Mouse (Mus musculus): Measurements from ENCODE around the gene Nat9. TPM values are rescaled to one million over a fixed set of nuclear protein-coding genes. Genes with fewer than 3 reads are reported as not detected.

The Nat9 gene
- polyA plus RNA-seq, 1 experiment from 2014 or later: 19.1 TPM

DNA sequence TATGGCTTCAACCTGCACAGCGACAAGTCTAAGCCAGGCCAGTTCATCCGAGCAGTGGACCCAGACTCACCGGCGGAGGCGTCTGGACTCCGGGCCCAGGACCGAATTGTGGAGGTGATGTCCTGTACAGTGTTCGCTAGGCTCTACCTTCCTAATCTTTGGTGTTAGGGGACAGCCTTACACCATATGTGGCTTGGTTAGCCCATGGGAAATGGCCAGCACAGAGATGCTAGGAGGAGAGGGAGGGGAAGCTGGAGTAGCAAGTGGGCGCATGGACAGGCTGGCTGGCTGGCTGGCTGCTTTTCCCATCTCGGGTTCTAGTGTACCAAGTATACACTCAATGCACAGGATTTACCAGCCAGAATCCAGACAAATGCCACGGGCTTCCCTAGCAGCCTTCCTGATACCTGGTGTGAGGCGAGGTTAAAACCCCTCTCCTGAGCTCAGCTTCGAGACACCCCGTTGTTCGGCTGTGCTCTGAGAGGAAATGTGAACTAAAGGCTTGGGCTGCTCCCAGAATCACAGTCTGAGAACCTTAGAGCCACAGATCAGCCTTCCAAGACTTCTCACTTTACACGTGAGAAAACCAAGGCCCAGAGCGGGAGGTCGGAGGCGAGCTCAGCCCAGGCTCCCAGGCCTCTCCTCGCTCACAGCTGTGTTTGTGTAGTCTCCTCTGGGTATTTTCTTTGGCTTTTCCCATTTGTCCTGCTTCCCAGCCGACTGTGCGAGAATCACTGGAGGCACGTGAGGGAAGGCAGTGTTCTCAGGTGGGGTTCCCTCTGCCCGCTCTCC lies 11.1 kb downstream of the Nat9 start:
- no peak overlapping the region for H3K4me2 ChIP-seq (ENCODE audit: low read depth, low read length)
- no peak overlapping the region for H3K27ac ChIP-seq (ENCODE audit: low read depth, low read length)
- H3K9me3 ChIP-seq (ENCODE audit: control insufficient read depth, low read length): no peaks in the 10 kb centered on the region
- H3K4me3 ChIP-seq (ENCODE audit: low read depth, low read length): no peak overlapping the region
- WGBS: 76% methylated on average over 24 of the region's 24 CpGs
- H3K36me3 ChIP-seq (ENCODE audit: control insufficient read depth, insufficient read depth, low read length): no peaks in the 10 kb centered on the region
- peaks cover 19% of the 10 kb centered on the region for H3K4me1 ChIP-seq (ENCODE audit: control insufficient read depth, insufficient read depth, low read length)
- no peak overlapping the region for H3K9ac ChIP-seq (replicated peaks; ENCODE audit: low read depth, low read length)
- ATAC-seq (ENCODE audit: low read depth): no peak
- no peaks in the 10 kb centered on the region for H3K27me3 ChIP-seq (ENCODE audit: control insufficient read depth, insufficient read depth, low read length)

DNA sequence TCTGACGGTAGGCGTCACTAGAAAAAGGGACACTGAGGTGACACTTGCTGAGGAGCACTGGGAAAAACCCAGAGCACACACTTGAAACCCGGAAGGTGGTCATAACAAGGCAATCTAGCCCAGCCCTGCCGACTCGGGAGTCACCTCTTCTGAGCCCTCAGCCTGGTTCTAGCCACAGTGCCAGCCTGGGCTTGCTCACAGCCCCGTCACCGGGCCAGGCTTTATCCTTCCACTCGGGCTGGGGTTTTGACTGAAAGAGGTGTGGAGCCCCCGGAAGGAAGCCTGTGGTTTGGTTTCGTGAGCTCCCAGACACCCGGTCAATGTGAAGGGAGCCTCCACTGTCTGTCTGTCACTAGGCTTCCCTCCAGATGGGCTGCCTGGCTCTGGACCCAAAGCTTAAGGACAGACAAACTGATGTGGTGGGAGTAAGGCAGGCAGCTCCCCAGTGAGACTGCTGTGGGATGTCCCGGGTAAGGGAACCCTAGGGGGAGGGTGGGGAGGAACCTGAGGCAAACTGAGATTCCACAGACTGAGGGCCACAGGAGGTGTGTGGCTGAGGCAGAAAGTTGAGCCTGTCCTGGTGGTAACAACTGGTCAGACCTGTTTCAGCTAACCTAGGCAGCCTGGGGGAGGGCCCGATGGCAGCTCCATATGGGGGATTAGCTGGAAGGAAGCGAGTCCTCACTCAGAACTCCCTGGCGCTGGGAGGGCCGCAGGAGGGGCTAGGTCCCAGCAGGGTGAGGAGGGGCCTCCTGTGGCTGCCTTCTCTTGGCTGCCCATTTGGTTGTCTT lies 13.9 kb downstream of the Nat9 start:
- no peaks in the 10 kb centered on the region for H3K9me3 ChIP-seq (ENCODE audit: control insufficient read depth, low read length)
- peaks cover 19% of the 10 kb centered on the region for H3K4me1 ChIP-seq (ENCODE audit: control insufficient read depth, insufficient read depth, low read length)
- H3K27ac ChIP-seq (ENCODE audit: low read depth, low read length): no peak overlapping the region
- WGBS: 15% methylated on average over 16 of the region's 16 CpGs
- no peak overlapping the region for H3K9ac ChIP-seq (replicated peaks; ENCODE audit: low read depth, low read length)
- no peaks in the 10 kb centered on the region for H3K27me3 ChIP-seq (ENCODE audit: control insufficient read depth, insufficient read depth, low read length)
- no peak overlapping the region for H3K4me2 ChIP-seq (ENCODE audit: low read depth, low read length)
- ATAC-seq (ENCODE audit: low read depth): no peak
- no peaks in the 10 kb centered on the region for H3K36me3 ChIP-seq (ENCODE audit: control insufficient read depth, insufficient read depth, low read length)
- H3K4me3 ChIP-seq (ENCODE audit: low read depth, low read length): no peak overlapping the region

DNA sequence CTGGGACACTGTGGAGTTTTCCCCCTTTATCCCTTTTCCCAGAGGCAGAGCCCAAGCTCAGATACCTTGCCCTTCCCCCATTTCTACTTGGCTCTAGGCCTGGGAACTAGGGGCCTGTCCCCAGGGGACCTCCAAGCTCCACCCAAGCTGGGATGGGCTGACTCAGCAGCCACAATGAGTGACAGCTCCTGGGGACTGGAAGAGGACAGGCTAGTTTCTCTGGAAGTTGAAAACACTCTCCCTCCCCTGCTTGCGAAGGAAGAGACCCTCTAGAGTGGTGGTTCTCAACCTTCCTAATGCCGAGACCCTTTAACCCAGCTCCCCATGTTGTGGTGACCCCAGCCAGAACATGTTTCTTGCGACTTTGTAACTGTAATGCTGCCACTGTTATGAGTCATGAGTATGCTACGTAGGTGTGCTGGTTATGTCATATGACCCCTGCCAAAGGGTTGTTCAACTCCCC lies 14.8 kb downstream of the Nat9 start:
- 33% methylated on average over 4 of the region's 4 CpGs for WGBS
- ATAC-seq (ENCODE audit: low read depth): no peak
- H3K27ac ChIP-seq (ENCODE audit: low read depth, low read length): no peak overlapping the region
- H3K36me3 ChIP-seq (ENCODE audit: control insufficient read depth, insufficient read depth, low read length): no peaks in the 10 kb centered on the region
- no peak overlapping the region for H3K4me3 ChIP-seq (ENCODE audit: low read depth, low read length)
- peaks cover 19% of the 10 kb centered on the region for H3K4me1 ChIP-seq (ENCODE audit: control insufficient read depth, insufficient read depth, low read length)
- H3K9ac ChIP-seq (replicated peaks; ENCODE audit: low read depth, low read length): no peak overlapping the region
- no peaks in the 10 kb centered on the region for H3K27me3 ChIP-seq (ENCODE audit: control insufficient read depth, insufficient read depth, low read length)
- H3K9me3 ChIP-seq (ENCODE audit: control insufficient read depth, low read length): no peaks in the 10 kb centered on the region
- no peak overlapping the region for H3K4me2 ChIP-seq (ENCODE audit: low read depth, low read length)

DNA sequence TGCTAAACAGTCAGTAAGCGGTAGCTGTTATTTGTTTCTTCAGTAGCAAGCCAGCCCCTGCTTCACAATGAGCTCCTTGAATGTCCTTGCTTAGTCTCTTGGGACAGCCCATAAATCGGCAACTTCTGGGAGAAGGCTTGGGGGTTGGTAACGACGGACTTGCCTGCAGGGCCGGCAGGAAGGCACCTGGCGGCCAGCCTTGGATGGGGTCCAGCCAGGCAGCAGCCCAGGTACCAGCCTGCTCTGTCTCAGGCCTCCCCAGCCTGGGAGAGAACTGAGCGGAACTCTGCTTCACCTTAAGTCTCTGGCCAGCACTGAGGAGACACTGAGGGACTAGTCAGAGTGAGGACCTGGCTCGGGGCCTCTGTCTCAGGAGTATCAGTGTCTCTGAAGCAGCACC lies 16.5 kb downstream of the Nat9 start:
- 27% methylated on average over 8 of the region's 8 CpGs for WGBS
- no peak overlapping the region for H3K9ac ChIP-seq (replicated peaks; ENCODE audit: low read depth, low read length)
- no peak overlapping the region for H3K4me3 ChIP-seq (ENCODE audit: low read depth, low read length)
- H3K36me3 ChIP-seq (ENCODE audit: control insufficient read depth, insufficient read depth, low read length): no peaks in the 10 kb centered on the region
- H3K4me2 ChIP-seq (ENCODE audit: low read depth, low read length): no peak overlapping the region
- H3K27ac ChIP-seq (ENCODE audit: low read depth, low read length): no peak overlapping the region
- H3K4me1 ChIP-seq (ENCODE audit: control insufficient read depth, insufficient read depth, low read length): peaks cover 19% of the 10 kb centered on the region
- H3K9me3 ChIP-seq (ENCODE audit: control insufficient read depth, low read length): no peaks in the 10 kb centered on the region
- ATAC-seq (ENCODE audit: low read depth): no peak
- no peaks in the 10 kb centered on the region for H3K27me3 ChIP-seq (ENCODE audit: control insufficient read depth, insufficient read depth, low read length)

DNA sequence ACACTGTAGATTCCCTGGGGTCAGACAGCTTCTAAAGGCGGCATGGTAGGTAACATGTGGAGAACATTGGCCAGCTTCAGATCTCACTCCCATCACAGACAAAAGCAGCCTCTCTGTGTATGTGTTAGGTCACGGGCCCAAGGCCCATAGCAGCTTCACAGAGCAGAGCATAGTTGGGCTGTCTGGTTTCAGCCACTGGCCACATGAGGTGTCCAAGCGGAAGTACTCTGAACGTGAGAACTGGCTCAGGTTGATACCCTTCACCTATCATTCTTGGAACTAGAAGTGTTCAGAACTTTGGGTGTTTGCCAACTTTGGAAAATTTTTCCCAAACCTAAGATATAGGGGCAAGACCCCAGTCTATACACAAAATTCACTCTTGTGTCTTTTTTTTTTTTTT lies 18.2 kb downstream of the Nat9 start:
- no peak overlapping the region for H3K4me3 ChIP-seq (ENCODE audit: low read depth, low read length)
- no peak overlapping the region for H3K9ac ChIP-seq (replicated peaks; ENCODE audit: low read depth, low read length)
- H3K27ac ChIP-seq (ENCODE audit: low read depth, low read length): no peak overlapping the region
- H3K36me3 ChIP-seq (ENCODE audit: control insufficient read depth, insufficient read depth, low read length): no peaks in the 10 kb centered on the region
- no peak overlapping the region for H3K4me2 ChIP-seq (ENCODE audit: low read depth, low read length)
- no peaks in the 10 kb centered on the region for H3K27me3 ChIP-seq (ENCODE audit: control insufficient read depth, insufficient read depth, low read length)
- no peak for ATAC-seq (ENCODE audit: low read depth)
- H3K4me1 ChIP-seq (ENCODE audit: control insufficient read depth, insufficient read depth, low read length): peaks cover 21% of the 10 kb centered on the region
- H3K9me3 ChIP-seq (ENCODE audit: control insufficient read depth, low read length): no peaks in the 10 kb centered on the region
- 90% methylated on average over 4 of the region's 4 CpGs for WGBS

DNA sequence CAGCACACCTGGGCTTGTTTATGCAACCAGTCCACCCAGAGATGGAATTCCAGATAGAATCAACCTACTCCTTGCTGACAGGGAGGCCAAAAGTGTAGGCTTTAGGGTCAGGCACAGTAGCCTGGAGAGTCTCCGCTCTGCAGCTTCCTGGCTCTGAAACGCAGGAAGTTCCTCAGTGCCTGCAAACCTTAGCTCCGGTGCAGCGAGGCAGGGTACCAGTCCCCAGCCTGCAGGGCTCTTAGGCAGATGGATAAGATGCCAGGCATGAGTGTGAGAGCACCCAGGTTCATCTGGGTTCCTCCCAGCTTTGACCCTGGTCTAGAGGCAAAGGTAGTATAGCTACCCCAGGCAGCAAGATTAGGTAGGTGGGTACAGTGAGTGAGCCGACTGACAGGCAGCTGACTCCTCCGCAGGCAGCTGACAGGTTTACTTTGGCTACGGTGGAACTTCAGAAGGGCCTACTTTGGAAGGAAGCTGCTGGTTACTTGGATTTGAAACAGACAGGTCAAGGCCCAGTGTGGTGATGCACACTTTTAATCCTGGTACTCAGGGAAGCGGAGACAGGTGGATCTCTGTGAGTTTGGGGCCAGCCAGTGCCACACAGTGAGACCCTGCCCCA lies 19.9 kb downstream of the Nat9 start:
- 84% methylated on average over 8 of the region's 8 CpGs for WGBS

DNA sequence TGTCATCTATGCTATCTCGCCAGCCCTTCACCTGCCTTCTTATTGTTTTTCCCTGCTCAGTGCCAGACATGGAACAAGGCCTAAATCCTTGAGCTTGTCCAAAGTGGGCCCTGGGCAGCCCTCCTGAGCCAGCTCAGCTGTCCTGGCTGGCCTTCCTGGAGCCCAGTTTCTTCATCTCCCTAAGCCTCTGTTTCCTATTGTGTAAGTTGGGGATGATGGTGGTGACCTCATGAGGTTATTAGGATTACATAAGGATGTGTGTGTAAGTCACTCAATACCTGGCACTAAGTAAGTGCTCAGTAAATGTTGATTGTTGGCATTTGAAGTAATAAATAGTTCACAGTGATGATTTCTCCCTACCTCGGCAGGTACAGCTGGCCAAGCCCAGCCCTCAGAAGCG lies 20.9 kb downstream of the Nat9 start:
- WGBS: 82% methylated on average over 3 of the region's 3 CpGs
- no peak for ATAC-seq (ENCODE audit: low read depth)
- H3K4me1 ChIP-seq (ENCODE audit: control insufficient read depth, insufficient read depth, low read length): peaks cover 19% of the 10 kb centered on the region
- H3K9me3 ChIP-seq (ENCODE audit: control insufficient read depth, low read length): no peaks in the 10 kb centered on the region
- H3K27me3 ChIP-seq (ENCODE audit: control insufficient read depth, insufficient read depth, low read length): peaks cover 11% of the 10 kb centered on the region
- H3K36me3 ChIP-seq (ENCODE audit: control insufficient read depth, insufficient read depth, low read length): no peaks in the 10 kb centered on the region
- H3K9ac ChIP-seq (replicated peaks; ENCODE audit: low read depth, low read length): no peak overlapping the region
- no peak overlapping the region for H3K27ac ChIP-seq (ENCODE audit: low read depth, low read length)
- H3K4me3 ChIP-seq (ENCODE audit: low read depth, low read length): no peak overlapping the region
- no peak overlapping the region for H3K4me2 ChIP-seq (ENCODE audit: low read depth, low read length)

More for the DNA sequence above, 19.9 kb downstream of the Nat9 start:
- H3K27me3 ChIP-seq (ENCODE audit: control insufficient read depth, insufficient read depth, low read length): peaks cover 11% of the 10 kb centered on the region
- H3K9ac ChIP-seq (replicated peaks; ENCODE audit: low read depth, low read length): no peak overlapping the region
- H3K36me3 ChIP-seq (ENCODE audit: control insufficient read depth, insufficient read depth, low read length): no peaks in the 10 kb centered on the region
- H3K27ac ChIP-seq (ENCODE audit: low read depth, low read length): no peak overlapping the region
- no peak overlapping the region for H3K4me3 ChIP-seq (ENCODE audit: low read depth, low read length)
- H3K9me3 ChIP-seq (ENCODE audit: control insufficient read depth, low read length): no peaks in the 10 kb centered on the region
- H3K4me1 ChIP-seq (ENCODE audit: control insufficient read depth, insufficient read depth, low read length): peaks cover 27% of the 10 kb centered on the region
- no peak overlapping the region for H3K4me2 ChIP-seq (ENCODE audit: low read depth, low read length)
- no peak for ATAC-seq (ENCODE audit: low read depth)

DNA sequence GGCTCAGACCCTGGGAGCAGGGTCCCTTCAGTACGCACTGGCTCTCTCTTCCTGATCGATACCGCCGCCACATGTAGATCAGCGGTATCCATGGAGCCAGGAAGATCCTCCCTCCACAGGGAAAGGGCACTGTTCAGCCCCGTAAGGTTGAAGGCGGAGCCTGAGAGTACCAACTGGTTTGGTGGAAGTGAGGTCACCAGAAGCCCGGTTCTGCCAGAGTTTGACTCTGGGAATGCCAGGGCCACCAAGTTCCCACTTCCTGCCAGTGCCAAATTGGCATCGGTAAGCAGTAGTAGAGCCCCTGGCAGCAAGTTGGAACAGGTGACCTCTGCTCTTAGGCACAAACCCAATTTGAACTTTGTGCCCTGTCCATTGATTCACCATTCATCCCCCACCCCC lies 22.7 kb downstream of the Nat9 start:
- H3K9ac ChIP-seq (replicated peaks; ENCODE audit: low read depth, low read length): peak overlapping the region; percentile 32; the same call in 1 of the 2 replicates
- H3K4me2 ChIP-seq (ENCODE audit: low read depth, low read length): peak overlapping the region; percentile 62
- H3K9me3 ChIP-seq (ENCODE audit: control insufficient read depth, low read length): no peaks in the 10 kb centered on the region
- no peak overlapping the region for H3K27ac ChIP-seq (ENCODE audit: low read depth, low read length)
- no peaks in the 10 kb centered on the region for H3K36me3 ChIP-seq (ENCODE audit: control insufficient read depth, insufficient read depth, low read length)
- 3% methylated on average over 9 of the region's 9 CpGs for WGBS
- no peak for ATAC-seq (ENCODE audit: low read depth)
- H3K4me1 ChIP-seq (ENCODE audit: control insufficient read depth, insufficient read depth, low read length): peaks cover 18% of the 10 kb centered on the region
- H3K4me3 ChIP-seq (ENCODE audit: low read depth, low read length): peak overlapping the region; percentile 59
- H3K27me3 ChIP-seq (ENCODE audit: control insufficient read depth, insufficient read depth, low read length): peaks cover 11% of the 10 kb centered on the region
